Mouse (Mus musculus): Measurements from ENCODE around the gene Adcy1. TPM values are rescaled to one million over a fixed set of nuclear protein-coding genes. Genes with fewer than 3 reads are reported as not detected.
A peak's percentile ranks its signal among the peaks of the same experiment; 100 is the strongest.
"Not testable (repeated sequence)": the region's sequence is repeated elsewhere in the genome, so short reads cannot be mapped to it uniquely, and the experiment has no call there.

The Adcy1 gene
- total RNA-seq, 2 experiments from 2014 or later, result 345 to 379 TPM

- DNase-seq, result not testable (repeated sequence)
These were observed 158.5 kb downstream of the Adcy1 start for GRCm38 (mm10) chr11:7221826-7222225.

GRCm38 (mm10) chr11:7226200-7226599 is 162.9 kb downstream of the Adcy1 start:
- peak; percentile 70 to 71 for DNase-seq

GRCm38 (mm10) chr11:7226810-7227550 is 163.7 kb downstream of the Adcy1 start:
- no peak for DNase-seq

DNA sequence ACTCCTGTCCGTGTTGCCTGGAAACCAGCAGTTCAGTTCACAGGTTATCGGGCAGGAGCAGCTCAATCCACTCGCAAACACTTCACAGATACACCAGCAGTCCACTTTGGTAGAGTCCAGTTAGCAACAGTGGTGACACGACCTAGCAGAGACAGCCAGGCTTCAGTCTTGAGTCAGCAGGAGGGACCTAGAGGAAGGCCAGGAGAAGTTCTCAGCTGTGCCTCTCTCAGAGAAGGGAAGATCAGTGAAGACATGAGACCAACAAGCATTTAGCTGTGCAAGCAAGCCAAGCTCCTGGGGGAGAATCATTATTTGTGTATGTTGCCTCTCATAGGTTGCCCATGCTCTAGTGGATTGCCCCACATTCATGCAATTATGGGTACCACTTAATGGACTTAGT is 164.8 kb downstream of the Adcy1 start:
- no peak for DNase-seq

Other genes starting within 250 kb of the Adcy1 start
- not detected for gene Gm11983, start 225.8 kb upstream of the Adcy1 start, total RNA-seq (2021)
- gene Gm11985, start 125.1 kb downstream of the Adcy1 start, total RNA-seq (2021), result not detected
- gene Igfbp1, start 134.3 kb downstream of the Adcy1 start, total RNA-seq (2021), result under 1 TPM in 1 of 2 experiments, not detected in 1; 0.22 TPM
- gene Igfbp3, start 150.4 kb downstream of the Adcy1 start, total RNA-seq (2021), result 10 to 100 TPM; 11.9 to 15.4 TPM

Data from layer of hippocampus, postnatal 36 days (tissue).